Mouse (Mus musculus): ENCODE results near the gene Sox1.

DNA sequence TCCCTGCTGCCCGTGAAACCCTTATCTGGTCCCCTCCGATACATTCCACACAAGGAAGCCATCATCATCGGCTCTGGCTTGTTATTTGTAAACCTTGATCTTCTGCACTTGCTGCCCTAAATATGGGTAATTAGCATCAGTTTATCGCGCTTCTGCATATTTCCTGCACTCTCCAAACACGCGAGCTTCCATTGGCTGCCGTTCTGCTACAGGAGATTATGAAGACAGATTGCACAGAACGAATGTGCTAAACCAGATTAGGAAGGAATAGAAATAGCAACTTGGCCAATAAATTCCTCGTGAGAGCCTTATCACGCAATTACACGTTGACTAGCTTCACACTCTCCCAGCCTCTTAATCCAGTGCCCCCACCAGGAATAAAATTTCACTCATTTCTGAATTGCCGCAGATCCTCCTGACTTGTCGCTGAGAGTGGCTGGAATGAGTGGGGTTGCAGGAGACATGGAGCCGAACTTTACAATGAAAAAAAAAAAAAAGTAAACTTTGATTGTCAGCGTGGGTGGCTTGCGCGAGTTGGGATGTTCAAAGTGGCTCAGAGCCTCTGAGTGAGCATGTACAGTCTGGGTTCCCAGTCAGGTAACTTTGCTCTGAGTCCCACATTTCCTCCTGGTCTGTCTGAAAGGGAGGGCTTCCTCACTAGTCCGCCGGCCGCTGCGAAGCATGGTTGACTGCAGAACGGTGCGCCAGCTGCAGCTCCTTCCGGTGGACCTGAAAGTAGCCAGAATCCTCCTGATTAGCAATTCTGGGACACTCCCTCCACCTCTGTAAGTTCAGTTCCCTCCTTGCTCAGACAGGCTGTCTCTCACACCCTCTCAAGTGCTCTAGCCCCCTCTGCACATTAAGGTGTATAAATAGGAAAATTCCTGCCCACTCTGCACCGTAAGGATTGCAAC lies 33.0 kb downstream of the Sox1 start:
- TF ChIP-seq POLR2A (IDR thresholded peaks at IDR 0.05; ENCODE audit: low read depth, low read length) (no peak), CTCF (IDR thresholded peaks at IDR 0.05; ENCODE audit: extremely low read depth, insufficient read depth, insufficient read length, insufficient replicate concordance) (no peak)
